Mouse (Mus musculus) layer of hippocampus, adult 2 months (tissue): ENCODE measurements around the gene Mrap2. TPM values are rescaled to one million over a fixed set of nuclear protein-coding genes. Genes with fewer than 3 reads are reported as not detected.

Source experiments
- DNase-seq, 2 experiments: peaks; one replicate each; pipeline ENCODE4 v3.0.0; 2022; ENCODE audit warnings: low spot score in 2 of 2
- H3K27ac ChIP-seq: fragments of 200-600 bp; 2 replicates; pipeline ENCODE4 v1.8.1; 2022
- H3K4me3 ChIP-seq: fragments of 200-600 bp; 2 replicates; pipeline ENCODE4 v1.8.1; 2022; ENCODE audit warnings: mild to moderate bottlenecking
- CTCF ChIP-seq: fragments of 200-600 bp; conservative IDR thresholded peaks from 2 replicates; pipeline ENCODE4 v1.8.1; 2022; ENCODE audit warnings: antibody characterized with exemption, mild to moderate bottlenecking, moderate library complexity
- total RNA-seq, 2 experiments: library from RNA; stranded (reverse); gene quantifications; 2 replicates each; pipeline ENCODE4 v1.2.3; 2021

Mrap2 gene
- total RNA-seq, 2 experiments from 2014 or later: 3.0 to 4.0 TPM

DNA sequence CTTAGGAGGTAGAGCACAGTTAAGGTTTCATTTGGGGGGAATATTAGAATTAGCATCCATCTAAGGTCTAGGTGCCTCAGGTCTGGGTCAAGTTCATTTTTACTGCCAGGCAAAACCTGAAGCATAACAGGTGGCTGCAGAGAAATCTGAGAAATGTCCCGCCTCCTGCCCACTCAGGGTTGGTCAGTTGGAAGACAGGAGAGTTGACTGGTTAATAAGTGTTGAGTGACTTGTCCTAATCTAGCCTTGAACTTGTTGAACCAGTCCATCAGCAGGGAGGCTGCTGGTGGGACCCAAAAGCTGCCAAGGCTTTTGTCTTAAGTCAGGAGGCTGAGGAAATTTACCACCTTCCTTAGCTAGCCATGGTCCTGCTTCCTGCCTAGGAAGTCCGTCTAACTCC lies 3.8 kb downstream of the Mrap2 start:
- DNase-seq: no peak
- H3K4me3 ChIP-seq: no peak overlapping the region
- H3K27ac ChIP-seq: no peak overlapping the region
- TF ChIP-seq CTCF: no peak

DNA sequence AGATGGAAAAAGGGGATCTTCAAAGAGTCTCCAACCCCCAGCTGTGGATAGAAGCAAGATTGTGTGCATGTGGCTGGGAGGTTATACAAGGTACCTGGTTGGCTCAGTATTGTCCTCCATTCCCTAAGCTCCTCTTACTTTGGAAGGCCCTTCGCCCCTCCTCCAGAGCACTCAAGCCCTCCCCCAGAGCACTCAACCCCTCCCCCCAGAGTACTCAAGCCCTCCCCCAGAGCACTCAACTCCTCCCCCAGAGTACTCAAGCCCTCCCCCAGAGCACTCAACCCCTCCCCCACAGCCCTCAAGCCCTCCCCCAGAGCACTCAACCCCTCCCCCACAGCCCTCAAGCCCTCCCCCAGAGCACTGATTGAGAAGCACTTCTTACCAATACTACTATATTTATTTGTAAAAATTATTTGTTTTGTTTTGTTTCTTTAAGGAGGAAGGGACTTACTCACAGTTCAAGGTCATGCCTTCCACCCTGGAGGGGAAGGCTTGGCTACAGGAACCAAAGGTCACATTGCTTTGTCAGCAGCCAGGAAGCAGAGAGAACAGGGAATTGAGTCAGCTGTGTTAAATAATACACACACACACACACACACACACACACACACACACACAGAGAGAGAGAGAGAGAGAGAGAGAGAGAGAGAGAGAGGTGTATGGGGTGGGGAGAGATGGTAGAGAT lies 8.7 kb downstream of the Mrap2 start:
- TF ChIP-seq CTCF: no peak
- H3K4me3 ChIP-seq: no peak overlapping the region
- no peak overlapping the region for H3K27ac ChIP-seq
- DNase-seq: no peak

DNA sequence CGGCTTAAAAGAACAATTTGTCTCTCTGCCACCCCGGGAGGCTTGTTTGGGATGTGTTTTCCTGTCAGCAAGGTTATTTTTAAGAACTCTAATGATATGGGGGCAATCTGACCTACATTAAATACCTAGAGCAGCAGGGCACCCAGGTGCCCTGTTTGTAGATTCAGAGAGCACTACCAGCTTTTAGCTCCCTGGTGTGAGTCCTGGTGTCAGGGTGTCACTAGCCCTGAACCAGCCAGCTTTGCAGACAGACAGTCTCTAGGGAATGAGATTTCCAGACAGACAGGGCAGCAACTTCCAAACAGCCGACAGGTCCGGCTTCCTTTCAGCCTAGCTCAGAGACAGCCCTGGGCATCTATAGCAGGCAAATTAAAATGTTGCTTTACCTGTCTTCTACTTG lies 18.5 kb downstream of the Mrap2 start:
- TF ChIP-seq CTCF: no peak
- no peak overlapping the region for H3K4me3 ChIP-seq
- DNase-seq: no peak
- no peak overlapping the region for H3K27ac ChIP-seq

DNA sequence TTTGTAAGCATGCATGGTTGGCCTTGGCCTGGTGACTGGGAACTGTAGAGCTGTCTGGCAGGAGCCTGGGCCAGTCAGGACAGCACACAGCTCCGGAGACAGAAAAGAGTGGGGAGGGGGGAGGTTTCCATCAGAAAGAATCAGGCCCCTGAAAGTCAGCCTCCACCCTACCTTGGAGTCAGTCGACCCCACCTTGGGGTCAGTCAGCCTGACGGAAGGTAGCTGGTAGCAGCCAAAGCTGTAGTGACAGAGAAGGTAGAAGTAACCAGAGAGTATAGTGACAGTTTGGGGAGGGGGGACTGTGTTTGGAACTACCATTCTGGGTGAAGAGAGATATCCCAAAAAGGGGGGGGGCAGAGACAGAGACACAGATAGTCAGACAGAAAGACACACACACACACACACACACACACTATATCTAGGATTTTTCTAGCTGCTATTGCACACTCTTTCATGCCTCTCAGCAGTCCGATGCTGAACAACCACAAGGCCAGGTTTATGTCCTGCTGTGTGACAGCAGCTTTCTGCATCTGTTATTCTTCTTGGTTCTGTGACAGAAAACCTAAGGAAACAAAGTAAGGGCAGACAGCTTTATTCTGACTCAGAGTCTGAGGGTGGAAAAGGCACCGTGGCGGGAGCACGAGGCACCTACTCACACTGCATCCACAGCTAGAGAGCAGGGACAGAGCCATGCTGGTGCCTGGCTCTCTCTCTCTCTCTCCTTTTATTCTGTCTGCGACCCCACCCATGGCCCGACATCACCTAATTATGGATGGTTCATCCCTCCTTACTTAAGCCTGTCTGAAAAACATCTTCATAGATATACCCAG lies 23.1 kb downstream of the Mrap2 start:
- Histone ChIP-seq H3K4me3 (no peak overlapping the region), H3K27ac (no peak overlapping the region)
- DNase-seq: no peak
- TF ChIP-seq CTCF: no peak

DNA sequence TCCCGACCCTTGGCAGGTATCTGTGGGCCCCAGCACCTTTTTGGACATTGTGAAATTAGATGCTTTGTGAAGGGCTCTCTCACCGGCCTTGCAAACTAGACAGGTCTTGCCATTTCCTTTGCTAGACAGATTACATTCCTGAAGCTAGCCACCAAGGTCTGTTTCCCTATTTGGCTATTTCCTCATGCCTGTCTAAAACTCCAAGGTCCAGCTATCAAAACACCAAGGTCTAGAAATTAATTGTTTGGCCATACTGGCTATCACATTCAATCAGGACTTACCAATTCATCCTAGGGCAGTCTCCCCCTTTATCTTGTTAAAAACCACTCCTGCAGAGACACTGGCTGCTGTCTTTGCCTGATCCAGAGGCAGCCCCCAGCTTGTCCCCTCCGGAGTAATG lies 23.9 kb downstream of the Mrap2 start:
- Histone ChIP-seq H3K4me3 (no peak overlapping the region), H3K27ac (no peak overlapping the region)
- DNase-seq: no peak
- TF ChIP-seq CTCF: no peak

DNA sequence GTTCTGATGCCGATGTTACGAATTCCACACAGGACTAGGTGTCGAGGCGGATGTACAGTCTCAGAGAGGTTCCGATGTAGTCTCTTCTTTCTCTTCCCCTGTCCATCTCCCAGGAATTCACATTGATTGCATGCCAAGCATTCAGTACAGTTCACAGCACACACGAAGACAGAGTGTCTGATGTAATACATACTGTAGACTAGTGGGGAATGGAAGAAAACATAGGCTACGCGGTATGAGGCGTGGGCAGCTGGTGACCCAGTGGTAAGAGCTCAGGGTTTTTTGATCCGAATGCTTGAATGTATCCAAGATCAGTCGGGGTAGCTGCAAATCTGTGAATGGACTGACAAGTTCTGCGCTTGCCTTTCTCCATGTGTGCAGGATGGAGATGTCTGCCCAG lies 25.0 kb downstream of the Mrap2 start:
- Histone ChIP-seq H3K4me3 (no peak overlapping the region), H3K27ac (no peak overlapping the region)
- no peak for DNase-seq
- TF ChIP-seq CTCF: no peak

DNA sequence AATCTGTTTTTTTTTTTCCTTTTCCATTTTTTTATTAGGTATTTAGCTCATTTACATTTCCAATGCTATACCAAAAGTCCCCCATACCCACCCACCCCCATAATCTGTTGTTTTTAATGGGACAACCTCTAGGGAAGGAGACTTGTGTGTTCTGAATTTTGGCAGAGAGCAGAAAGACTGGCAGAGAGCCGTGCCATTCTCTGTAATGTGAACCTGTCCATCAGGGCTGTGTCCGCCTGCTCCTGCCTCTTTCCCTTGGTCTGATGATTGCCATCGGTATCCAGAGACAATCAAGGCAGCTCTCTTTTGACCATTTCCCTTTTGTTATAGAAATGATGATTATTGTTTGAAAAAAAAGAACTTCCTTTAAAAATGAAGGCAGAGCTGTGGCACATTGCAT lies 26.8 kb downstream of the Mrap2 start:
- H3K27ac ChIP-seq: no peak overlapping the region
- DNase-seq: no peak
- TF ChIP-seq CTCF: no peak

DNA sequence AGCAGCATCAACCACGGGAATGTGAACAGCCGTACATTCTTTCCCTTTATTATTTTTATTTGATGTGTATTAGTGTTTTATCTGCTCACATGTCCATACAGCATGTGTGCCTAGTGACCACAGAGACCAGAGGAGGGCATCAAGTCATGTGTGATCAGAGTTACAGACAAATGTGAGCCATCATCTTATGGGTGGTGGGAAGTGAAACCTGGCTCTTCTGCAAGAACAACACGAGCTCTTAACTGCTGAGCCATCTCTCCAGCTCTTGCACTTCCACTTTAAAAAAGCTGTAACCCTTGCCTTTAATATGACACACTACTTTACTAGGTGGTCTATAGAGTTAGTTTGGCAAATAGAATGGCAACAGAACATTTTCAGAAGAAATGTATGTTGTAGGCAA lies 27.4 kb downstream of the Mrap2 start:
- Histone ChIP-seq H3K27ac (no peak overlapping the region), H3K4me3 (no peak overlapping the region)
- no peak for DNase-seq
- TF ChIP-seq CTCF: no peak

More for the DNA sequence above, 26.8 kb downstream of the Mrap2 start:
- H3K4me3 ChIP-seq: no peak overlapping the region

DNA sequence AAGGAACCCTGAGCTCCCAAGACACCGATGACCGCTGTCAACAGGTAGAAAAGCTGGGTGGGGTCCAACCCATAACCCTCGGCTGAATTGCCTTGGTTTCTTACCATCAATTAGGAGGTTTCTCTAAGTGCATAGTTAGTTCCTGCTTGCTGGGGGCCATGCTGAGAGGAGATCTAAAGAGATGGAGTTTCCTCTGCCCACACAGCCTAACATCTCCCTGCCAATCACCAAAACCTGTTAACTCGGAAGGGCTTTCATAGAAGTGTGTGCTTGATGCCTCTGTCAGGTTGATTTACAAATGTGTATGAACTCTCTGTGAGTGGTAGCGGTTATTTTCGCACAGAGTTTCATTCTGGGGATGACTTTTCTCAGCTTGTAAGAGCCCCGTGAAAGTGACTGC lies 34.4 kb downstream of the Mrap2 start:
- no peak for DNase-seq
- H3K4me3 ChIP-seq: no peak overlapping the region
- H3K27ac ChIP-seq: no peak overlapping the region
- TF ChIP-seq CTCF: no peak

DNA sequence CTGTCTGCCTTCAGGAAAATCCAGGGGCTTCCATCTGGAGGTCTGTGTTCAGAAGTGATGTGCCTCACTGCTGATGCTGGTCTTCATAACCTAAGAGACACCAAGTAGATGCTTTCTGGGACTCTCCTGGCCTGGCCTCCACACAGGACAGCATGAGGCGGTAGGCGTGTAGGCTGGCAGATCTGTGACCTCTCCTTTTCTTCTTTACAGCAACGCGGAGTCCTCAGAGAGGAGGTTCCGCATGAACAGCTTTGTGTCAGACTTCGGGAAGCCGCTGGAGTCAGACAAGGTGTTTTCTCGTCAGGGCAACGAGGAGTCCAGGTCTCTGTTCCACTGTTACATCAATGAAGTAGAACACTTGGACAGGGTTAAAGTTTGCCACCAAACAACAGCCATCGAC lies 38.1 kb downstream of the Mrap2 start:
- H3K4me3 ChIP-seq: no peak overlapping the region
- no peak overlapping the region for H3K27ac ChIP-seq
- no peak for DNase-seq
- no peak for TF ChIP-seq CTCF

DNA sequence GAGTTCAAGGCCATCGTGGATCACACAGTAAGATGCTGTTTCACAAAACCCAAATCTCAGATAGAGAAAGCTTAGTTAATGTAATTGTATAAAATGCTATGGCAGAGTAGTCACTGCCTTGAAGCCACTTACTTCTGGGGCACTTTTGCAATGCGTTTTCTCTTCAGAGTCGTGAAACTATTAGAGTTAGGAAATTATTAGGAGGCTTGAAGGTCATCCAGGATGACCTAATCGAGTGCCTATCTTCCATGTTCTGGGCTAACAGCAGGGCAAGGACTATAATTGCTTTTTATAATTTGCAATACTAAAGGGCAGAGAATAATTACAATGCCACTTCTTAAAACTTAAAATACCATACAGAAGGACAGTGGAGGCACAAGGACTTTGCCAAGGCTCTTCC lies 43.2 kb downstream of the Mrap2 start:
- TF ChIP-seq CTCF: no peak
- H3K4me3 ChIP-seq: no peak overlapping the region
- no peak overlapping the region for H3K27ac ChIP-seq
- DNase-seq: no peak

DNA sequence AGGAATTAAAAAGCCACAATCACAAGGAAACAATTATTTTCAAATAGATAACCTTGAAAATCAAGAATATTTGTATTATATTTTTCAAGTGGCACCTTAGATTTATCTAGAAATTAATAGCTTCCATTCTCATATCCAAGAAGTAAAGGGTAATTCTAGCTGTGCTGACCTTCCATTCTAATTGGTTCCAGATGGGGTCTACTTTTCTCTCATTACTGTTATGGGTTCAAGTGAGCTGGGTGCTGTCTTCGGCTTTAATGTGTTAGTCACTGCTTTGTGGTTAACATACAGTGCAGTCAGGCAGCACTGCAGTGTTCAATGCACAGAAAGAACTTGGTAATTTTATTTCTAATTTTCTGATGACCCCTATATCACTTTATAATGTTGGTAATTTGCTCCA lies 49.6 kb downstream of the Mrap2 start:
- no peak for TF ChIP-seq CTCF
- DNase-seq: no peak
- Histone ChIP-seq H3K4me3 (no peak overlapping the region), H3K27ac (no peak overlapping the region)

DNA sequence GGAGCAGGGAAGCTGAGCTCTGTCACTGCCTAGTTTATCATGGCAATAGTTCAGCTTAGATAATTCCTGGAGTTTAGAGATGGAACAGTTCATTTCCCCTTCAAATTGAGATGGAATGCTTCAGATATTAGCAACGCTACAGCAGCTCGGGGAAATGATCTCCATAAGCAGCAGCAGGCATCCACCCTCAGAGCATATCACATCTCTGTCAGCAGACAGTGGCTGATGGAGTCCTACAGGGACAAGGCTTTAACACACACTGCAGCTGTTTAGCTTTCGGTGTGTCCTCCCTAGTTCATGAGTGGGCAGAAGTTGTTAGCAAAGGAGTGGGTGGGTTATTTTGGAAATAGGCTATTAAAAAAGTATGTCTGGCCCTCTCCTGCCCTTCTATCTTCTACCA lies 53.2 kb downstream of the Mrap2 start:
- TF ChIP-seq CTCF: no peak
- H3K4me3 ChIP-seq: no peak overlapping the region
- H3K27ac ChIP-seq: no peak overlapping the region
- DNase-seq: no peak

DNA sequence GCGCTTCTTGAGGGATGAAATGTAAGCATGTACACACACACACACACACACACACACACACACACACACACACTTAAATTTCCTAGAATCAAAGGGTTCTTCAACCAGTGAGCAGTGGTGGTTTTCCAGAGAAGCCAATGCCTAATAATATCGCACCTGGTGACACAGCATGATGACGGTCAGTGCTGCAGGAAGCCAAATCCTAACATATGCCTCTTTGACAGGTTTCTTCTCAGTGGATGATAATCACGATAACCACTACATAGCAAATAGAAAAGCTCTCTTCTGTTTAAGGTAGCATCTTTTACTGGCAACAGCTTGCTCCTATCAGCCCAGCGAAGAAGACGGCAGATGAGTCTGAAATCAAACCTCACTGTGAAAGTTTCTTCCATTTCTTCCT lies 53.9 kb downstream of the Mrap2 start:
- TF ChIP-seq CTCF: no peak
- Histone ChIP-seq H3K27ac (no peak overlapping the region), H3K4me3 (no peak overlapping the region)
- no peak for DNase-seq
